Mouse (Mus musculus): Measurements from ENCODE around the gene Atp1a4.

The Atp1a4 gene

GRCm38 (mm10) chr1:172197851-172198250 is 60.4 kb downstream of the Atp1a4 start:
- no peak for DNase-seq (ENCODE audit: extremely low read depth, low read depth)

GRCm38 (mm10) chr1:172197146-172197545 is 61.1 kb downstream of the Atp1a4 start:
- DNase-seq (ENCODE audit: extremely low read depth, low read depth): no peak

GRCm38 (mm10) chr1:172194435-172194834 is 63.8 kb downstream of the Atp1a4 start:
- DNase-seq (ENCODE audit: extremely low read depth, low read depth): no peak

GRCm38 (mm10) chr1:172192217-172192616 is 66.0 kb downstream of the Atp1a4 start:
- DNase-seq (ENCODE audit: extremely low read depth, low read depth): no peak

DNA sequence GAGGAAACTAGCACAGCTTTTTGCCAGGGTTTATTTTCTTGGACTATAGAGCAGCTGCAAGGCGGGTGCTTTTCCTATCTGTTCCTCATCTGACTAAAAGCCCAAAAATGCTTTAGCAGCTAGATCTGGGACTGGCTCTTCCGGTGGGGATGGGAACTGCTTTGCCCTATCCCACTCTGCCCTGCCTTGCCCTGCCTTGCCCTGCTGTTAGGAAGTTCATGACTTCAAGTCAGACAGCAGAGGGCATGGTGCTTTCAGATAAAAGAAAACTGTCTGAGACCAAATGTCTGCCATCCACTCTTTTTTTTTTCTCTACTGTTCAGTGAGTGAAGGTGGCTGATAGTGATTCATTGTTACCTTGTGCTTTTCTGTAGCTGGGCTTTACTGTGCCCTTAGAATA is 66.6 kb downstream of the Atp1a4 start:
- DNase-seq (ENCODE audit: extremely low read depth, low read depth): no peak

DNA sequence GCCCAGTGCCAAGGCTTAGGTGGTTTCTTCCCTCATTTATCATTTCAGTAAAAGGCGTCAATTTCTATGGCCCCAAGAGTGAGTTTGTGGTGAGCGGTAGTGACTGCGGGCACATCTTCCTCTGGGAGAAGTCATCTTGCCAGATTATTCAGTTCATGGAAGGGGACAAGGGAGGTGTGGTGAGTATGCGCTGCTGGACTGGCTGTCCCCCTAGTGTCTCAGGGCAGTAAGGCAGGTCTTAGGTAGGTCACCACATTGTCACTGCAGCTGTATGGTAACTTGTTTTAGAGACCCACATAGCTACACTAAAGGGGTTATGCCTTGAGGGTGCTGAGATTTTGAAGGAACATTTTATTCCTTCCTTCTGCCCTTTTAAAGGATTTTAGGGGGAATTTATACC is 69.3 kb downstream of the Atp1a4 start:
- DNase-seq (ENCODE audit: extremely low read depth, low read depth): no peak

GRCm38 (mm10) chr1:172186401-172187289 is 71.6 kb downstream of the Atp1a4 start:
- no peak for DNase-seq (ENCODE audit: extremely low read depth, low read depth)

DNA sequence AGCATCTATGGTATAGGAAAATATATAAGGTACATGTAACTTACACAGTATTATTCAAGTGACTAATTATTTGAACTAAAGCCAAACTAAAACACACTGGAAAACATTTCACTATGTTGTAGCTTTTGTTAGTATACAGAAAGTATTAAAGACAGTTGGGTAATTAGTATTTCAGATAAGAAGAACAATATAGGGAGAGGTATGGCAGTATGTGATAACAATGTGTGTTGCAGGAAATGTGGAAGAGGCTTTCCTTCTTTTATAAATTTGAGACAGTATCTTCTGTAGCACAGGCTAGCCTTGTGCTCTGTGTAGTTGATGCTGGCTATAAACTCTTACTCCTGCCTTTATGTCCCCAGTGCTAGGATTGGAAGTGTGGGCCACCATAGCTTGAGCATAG is 74.3 kb downstream of the Atp1a4 start:
- DNase-seq (ENCODE audit: extremely low read depth, low read depth): peak; percentile 14

DNA sequence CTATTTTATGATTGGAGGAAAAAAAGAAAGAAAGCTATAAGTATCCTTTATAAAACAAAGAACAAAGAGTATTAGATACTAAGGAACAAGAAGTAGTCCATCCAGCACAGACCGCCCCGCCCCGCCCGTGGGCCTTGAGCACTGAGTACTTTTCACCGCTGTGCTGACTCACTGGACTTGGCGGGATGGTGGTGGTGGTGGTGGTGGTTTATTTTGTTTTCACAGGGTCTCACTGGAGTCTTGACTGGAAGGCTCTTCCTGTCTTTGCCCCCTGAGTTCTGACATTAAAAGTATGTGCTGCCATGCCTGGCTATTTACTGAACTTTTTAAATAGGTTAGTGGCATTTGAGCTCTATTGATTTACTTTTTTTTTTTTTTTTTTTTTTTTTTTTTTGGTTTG is 75.2 kb downstream of the Atp1a4 start:
- peak; percentile 17 for DNase-seq (ENCODE audit: extremely low read depth, low read depth)

DNA sequence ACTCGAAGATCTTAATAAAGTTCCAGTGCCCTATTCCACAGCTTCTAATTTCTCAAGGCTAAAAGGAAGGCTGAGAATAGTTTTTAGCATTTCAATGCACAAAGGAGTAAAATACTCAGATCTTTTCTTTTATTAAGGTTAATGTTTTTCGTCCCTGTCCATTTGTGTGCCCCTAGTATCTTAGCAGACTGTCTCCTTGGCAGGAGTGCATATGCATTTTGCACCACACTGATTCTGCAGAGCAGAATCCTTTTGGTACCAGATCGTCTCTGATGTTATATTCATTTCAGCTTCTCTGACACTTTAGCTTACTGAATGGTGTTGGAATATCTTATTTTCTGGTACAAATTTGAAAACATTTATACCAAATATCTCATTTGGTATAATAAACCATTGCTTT is 76.4 kb downstream of the Atp1a4 start:
- DNase-seq (ENCODE audit: extremely low read depth, low read depth): no peak

GRCm38 (mm10) chr1:172180881-172181280 is 77.3 kb downstream of the Atp1a4 start:
- DNase-seq (ENCODE audit: extremely low read depth, low read depth): no peak

GRCm38 (mm10) chr1:172179102-172179501 is 79.1 kb downstream of the Atp1a4 start:
- DNase-seq (ENCODE audit: extremely low read depth, low read depth): no peak

GRCm38 (mm10) chr1:172177791-172178190 is 80.4 kb downstream of the Atp1a4 start:
- DNase-seq (ENCODE audit: extremely low read depth, low read depth): no peak

All from MEL-GATA-1-ER (cell line).